Mouse (Mus musculus) spleen, postnatal 10 days (tissue): ENCODE results near the gene Rhobtb1.

Experiments used
- DNase-seq, 2 experiments: peaks; one replicate each; pipeline ENCODE4 v3.0.0; 2021 to 2022; ENCODE audit warnings: low spot score in 2 of 2

Rhobtb1 gene

DNA sequence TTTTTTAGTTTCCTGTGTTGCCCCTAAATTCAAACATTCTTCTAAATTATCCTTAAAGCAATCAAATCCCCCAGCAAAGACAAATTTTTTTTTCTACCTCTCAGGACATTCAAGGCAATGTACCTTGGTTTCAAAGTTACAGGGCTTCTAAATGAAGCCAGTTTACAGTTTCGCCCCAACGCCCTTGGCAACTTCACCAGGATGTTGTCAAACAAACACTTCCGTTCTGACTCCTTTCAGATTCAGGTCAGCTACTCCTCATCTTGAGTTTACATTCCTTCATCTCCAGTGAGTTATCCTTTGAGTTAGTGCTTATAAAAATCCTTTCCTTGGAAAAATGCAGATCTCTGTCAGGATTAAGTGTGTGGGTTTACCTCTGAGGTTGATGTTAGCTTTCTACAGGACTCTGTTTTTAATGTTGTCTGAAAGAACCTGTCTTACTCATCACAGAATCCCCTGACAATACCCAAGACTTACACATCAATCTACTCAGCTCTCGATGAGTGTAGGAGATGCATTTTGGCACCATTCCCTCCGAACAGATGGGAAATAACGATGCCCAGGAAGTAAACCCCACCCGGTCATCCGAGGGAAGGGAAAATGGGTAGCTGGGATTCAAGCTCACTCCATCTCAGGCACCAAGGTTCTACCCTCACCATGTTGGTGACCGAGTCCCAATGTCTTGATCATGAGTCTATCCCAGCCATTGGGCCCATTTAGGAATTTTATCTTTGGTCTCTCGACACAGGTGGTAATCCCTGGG is 94.9 kb downstream of the Rhobtb1 start:
- no peak for DNase-seq

DNA sequence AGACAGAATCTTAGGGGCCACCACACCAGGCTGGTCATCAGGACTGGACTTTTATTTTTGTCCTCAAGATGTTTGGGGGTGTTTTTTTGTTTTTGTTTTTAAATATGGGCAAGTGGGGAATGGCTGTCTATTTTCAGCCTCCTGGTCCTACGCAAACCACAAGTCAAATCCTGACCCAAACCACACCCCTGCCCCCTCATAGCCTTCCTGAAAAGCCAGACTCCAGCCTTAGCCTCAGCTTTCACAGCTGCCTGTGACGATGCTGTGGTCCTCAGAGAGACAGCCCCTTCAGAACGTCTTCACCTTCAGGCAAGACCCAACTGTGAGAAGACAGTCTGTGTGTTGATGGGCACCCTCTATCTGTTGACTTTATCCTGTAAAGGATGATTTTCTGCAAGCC is 95.5 kb downstream of the Rhobtb1 start:
- no peak for DNase-seq

DNA sequence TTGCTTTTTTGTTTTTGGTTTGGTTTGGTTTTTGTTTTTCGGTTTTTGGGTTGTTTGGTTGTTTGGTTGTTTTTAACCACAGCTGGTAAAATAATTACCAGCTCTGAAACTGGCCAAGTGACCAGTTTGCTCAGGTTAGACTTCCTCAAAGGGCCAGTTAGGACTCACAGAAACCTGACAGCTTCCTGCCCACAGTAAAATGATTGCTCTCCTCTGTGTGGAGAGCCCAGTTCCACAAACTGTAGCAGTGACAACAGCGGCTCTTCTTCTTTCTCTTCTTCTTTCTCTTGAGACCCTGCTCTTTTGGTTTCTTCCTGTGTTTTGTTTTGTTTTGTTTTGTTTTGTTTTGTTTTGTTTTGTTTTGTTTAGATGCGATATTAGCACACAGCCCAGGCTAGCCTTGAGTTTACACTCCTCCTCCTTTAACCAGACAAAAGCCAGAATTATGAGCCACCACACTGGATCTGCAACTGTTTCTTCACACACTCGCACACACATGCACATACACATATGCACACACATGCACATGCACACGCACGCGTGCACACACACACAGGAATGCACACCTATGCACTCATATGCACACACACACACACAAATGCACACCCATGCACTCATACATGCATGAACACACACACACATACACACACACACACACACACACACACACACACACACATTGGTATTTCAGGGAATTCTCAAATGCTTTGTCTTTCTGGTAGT is 96.2 kb downstream of the Rhobtb1 start:
- no peak for DNase-seq

DNA sequence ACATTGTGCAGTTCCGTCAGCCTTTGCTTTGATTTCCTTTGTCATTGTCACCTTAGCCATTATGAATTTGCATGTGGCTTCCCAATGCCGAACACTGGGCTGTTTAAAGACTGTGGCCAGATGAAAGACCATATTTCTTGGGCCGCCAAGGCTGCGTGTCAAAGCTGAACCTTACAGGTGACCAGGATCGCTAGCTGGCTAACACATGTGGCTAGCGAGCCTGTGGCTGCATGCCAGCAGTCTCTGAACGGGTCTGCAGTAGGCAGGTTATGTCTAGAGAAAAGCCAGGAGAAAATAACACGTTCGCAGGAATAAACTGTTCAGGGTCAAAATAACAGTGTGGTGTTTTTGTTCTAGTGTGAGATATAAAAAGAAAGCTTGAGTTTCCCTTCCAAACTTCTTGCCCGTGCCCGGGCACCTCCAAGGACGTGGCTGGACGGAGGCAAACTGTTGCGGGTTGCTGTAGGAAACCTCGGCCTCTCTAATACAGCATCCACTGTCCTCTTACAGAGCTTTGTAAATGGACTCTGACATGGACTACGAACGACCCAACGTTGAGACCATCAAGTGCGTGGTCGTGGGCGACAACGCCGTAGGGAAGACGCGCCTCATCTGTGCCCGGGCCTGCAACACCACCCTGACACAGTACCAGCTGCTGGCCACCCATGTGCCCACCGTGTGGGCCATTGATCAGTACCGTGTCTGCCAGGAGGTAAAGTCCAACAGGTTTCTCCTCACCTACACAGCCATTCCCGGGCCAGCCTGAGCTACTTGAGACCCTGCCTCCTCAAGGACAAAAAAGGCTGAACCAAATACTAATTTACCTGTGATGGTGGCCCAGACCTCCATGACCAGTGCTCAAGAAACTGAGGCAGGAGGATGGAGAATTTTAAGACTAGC is 97.3 kb downstream of the Rhobtb1 start:
- DNase-seq, result no peak

DNA sequence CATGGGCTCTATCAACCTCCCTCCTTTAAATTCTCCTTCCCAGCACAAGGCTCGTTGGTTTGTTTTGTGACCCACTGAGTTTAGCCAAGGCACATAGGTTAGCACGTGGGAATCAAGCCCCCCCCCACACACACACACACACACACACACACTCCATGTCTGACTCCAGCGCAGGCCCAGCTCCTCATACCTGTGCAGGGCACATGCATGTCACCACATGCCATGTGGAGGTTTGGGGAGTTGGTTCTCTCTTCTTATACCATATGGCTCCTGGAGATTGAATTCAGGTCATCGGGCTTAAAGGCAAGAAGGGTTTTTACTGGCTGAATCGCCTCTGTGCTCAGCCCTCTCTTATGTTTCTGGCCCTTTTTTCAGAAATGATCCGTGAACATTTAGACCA is 100.0 kb downstream of the Rhobtb1 start:
- no peak for DNase-seq

DNA sequence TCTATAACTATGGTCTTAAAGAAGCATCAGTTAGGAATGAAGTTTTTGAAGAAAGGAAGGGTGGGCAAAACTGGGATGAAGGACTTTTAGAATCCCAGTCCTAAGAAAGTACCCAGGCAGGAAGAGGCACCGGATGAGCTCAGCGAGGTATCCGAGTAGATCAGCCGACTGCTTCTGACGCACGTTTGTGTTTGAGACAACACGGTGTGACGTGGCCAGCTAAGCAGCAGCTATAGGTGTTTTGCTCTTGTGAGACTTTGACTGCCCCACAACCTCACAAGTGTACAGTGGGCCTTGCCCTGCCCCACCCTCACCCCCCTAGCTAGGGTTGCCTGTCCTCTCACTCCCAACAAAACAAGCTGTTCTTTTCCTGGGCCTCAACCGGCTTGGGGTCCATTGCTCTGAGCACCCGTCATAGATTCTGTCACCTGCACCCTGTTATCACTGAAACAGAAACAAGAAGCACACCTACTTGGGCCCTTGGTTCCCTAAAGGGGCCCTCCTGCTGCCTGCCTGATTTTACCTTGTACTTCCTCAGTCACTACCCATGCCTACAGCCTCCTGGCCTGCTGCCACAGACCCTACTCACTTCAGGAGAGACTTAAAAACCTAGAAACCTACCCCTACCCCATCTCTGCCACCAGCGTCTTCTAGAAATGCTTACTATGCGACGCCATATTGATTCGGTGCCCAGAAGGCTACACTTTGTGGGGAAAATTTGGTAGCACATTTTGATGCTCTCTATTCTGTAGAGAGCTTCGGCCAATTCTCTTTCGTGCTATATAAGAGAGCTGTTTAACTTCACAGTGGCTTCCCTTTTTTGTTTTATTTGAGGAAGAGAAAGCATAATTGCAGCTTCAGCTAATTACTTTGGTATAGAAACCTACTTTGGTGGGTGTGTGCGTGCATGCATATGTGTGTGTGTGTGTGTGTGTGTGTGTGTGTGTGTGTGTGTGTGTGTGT is 101.2 kb downstream of the Rhobtb1 start:
- peak in 1 of 2 experiments; percentile 42 for DNase-seq

DNA sequence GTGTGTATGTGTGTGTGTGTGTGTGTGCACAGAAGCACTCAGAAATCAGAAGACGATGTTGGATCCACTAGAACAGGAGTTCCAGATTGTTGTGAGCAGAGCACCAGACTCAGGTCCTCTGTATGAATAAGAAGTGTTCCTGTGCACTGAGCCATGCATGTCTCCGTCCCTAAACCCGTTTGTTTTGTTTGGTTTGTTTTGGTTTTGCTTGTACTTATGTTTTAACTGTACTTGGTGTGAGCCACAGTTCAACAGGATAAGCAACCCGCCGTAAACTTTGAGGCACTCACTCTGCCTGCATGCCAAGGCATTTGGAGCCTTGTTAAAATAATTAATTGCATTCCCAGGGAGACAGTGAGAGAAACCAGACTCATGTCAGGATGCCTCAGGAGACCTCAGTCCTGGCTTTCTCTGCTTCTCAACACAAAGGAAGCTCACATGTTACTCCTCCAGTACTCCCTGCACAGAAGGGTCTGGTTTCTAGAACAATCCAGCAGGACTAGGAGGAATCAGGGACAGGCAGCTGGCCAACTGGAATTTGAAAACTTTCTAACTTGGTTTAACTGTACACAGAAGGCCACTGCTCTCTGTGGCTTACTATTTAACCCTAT is 101.9 kb downstream of the Rhobtb1 start:
- peak in 1 of 2 experiments; percentile 16 for DNase-seq

DNA sequence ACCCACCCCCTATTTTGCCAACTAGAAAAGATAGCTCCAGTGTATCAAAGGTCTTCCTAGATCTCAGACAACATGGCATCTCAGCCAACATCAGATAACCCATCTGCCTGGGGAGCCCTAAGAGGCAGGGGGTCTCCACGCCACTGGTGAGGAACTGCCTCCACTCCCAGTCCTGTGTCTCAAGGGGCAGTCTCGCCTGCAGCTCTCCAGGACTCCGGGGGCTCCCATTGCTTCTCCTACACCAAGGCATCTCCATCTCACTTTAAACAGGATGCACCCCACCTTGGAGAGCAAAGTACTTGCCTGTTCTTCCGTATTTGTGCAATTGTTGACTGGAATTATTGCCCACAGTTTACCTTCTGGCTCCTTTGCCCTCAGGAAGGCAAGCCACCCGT is 102.4 kb downstream of the Rhobtb1 start:
- no peak for DNase-seq

DNA sequence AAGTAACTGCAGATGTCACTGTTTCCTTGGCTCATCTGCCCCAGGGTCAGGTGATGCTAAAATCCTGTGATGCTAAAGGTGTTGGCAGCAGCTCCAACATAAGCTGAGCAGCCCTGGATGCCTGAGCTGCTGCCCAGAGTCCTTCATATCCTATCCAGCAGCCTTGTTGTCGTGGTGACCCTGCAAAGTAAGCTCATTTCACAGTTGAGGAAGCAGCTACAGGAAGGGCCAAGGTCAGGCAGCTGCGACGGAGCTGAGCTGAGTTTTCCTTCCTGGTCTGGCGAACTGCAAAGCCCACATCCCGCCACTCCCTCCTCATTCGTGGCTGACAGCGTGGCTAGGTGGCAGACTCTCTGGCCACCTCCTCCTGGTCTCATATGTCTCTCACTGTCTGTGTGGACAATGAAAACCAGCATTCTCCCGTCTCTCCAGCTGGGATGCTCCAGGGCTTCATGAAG is 103.2 kb downstream of the Rhobtb1 start:
- DNase-seq, result peak in 1 of 2 experiments; percentile 49

DNA sequence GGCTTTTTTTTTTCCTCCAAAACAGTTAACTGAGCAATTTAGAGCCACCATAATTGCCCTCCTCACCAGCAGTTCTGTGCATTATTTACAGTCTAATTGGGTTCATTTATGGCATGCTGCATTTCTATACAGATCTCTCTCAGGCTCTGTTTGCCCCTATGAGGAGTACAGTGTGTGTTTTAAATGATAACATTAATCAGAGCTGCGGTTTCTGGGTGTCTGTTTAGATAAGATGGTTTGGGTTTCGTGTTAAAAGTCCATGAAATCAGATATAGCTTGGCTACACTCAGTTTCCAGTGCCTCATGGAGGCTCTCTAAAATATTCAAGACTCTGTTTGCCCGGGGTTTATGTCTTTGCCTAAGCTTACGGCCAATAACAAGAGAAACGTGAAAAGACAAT is 104.4 kb downstream of the Rhobtb1 start:
- no peak for DNase-seq

DNA sequence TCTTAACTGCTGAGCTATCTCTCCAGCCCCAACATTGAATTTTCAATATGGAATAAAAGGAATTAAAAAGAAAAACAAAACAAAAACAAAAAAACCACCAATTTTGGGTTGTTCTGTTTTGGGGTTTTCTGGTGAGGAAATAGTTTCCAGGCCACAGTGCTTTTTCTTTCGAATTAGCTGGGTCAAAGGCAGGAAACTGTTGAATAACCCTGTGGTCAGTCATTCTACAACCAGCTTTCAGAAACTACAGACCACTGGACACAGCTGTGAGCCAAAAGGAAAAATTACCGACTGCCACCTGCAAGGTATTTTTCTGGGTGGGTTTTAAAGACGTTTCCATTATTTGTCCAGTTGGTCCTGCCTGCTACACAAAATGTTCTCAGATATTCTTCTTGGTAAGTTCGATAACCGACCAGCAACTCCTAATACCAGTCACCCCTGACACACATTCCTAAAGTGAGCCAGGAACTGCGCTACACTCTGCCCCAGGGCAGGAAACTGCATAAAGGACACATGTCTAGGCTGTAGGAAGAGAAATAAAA is 106.4 kb downstream of the Rhobtb1 start:
- DNase-seq, result no peak

DNA sequence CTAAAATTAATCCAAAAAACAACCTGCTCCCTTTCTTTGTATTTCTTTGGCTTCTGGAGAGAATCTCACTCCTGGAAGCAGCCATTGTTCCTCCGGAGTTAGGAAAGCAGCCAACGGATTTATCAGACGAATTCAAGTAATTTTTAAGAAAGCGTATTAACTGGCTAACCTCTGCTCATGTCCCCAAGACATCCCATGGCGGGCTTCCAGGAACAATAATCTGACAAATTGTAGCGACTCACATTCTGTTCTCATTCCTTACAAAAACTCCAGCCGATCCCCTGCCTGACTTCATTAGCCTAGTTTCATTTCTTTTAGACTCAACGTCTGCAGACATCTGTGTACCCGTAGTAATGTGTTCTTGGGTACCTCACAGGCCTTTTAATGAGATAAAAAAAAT is 107.4 kb downstream of the Rhobtb1 start:
- no peak for DNase-seq

DNA sequence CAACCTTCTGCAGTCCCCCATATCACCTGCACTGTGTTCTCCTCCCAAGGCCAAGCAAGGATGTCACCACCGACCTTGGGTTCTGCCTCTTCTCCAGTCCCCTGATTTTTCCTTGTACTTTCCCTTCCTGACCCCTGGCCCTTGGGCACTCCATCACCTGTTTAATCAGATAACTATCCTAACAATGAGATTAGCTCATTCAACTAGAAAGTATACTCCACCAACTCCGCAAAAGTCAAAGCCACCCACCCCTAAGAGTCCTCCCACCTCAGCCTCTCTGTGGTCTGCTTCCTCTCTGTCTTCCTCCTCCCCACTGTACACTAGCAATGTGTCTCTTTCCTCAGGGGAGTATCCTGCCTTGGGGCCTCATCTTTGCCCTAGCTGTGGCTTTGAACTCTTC is 107.9 kb downstream of the Rhobtb1 start:
- DNase-seq, result no peak

DNA sequence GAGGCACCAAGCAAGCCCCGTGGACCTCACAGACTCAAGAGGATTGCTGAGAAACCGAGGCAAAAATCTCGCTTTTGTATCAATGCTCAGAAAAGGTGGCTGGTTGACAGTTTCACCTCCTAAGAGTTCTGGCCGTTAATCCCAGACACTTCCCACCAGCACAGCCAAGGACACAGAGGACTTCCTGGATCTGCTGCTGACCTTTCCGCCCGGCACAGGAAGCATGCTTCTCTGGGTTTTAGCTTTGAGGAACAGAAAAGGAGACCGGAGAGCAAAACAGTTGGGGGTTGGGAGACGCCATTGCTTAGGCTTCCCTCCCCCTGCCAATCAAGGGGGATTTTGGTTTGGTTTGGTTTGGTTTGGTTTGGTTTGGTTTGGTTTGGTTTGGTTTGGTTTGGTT is 108.7 kb downstream of the Rhobtb1 start:
- DNase-seq, result no peak

DNA sequence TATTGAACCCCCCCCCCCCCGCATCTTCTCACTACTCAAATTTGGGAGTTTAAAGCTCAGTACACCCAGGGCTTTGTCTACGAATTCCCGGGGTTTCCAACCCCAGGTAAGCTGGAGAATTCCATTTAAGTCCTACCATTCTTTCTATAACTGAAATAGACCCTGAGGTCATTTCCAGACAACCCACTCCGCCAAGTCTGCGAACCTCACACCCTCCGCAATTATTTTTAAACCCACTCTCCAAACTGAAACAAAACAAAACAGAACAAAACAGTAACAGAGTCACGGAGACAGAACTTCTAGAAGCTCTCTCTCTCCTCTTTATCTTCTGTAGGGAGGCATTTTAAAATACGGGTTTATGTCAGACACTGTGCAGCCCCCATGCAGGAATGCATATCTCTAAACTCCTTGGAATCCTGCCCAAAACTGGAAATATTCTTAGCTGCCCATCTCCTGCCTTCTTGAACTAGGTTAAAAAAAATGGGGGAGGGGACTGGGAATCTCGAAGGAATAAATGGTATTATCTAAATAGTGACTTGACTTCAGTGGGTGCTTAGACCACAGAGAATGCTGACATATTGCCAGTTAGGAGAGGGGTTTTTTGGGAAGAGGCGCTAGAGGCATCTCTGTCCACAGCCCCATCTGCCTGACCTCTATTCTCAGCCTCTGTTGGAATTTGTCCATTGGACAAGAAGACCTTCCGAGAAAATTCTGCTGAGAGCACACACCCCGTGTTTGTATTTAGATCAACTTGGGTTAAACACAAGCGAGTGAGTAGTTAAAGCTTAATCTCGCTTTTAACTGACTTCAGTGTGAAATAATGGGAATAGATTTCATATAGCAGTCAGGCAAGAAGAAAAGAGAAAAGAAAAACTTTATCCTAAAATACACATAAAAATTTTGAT is 111.9 kb downstream of the Rhobtb1 start:
- DNase-seq, result no peak

DNA sequence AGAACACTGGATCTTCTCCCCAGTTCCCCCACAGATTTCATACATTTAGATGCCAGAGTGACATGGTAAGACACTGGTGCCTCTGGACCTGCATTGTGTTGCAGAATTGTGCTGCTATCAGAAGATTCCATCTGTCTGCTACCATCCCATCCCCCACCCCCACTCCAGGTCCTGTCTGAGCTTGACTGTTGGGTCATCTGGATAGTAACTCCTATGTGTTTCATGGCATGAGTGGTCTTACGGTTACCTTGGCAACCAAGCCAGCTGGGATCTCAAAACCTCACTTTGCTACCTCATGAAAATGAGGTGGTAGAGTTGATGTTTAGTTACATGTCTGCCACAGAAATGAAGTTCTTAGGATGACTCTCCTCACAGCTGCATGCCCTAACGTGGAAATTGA is 112.7 kb downstream of the Rhobtb1 start:
- no peak for DNase-seq

DNA sequence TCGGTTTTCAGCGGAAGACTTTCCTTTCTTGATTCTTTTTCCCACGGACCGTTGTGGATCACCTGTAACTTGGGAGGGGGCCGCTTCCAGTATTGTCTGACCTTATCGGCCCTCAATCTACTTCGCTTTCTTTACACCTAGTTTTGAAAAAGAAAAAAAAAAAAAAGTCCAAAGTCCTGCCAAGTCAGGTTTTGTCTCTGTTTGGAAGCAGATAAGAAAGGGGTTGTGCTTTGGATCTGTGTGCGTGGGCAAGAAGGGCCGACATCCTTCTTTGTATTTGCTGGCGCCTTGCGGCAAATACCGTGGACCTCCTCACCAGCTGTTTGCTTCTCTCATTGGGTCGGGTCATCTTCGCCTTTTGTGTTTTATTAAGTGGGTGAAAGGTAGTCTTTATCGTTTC is 114.2 kb downstream of the Rhobtb1 start:
- no peak for DNase-seq

DNA sequence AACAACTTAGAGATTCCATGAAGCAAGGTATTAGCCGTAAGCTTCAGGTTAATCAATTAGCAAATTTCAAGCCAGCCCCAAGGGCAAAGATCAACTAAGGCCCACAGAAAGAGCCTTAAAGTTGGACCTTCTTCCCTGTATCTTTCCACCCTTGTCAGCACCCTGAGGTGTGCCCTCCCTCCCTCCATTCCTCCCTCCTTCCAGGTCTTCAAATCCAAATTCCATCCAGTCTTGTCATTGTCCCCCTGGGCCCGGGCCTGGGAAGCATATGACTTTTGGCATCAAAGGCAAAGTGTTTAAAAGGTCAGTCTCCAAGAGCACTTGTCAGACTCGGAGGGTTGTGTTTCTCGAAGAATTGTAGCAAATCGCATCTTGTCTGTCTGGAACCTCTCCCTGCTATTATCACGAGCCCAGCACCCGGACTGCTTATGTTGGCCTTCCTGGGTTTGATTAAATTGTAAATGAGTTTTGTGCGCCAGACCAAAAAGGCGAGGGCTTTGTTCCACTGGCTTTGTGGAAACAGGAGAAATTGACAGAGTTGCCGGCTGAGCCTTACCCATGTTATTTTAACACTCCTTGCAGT is 116.9 kb downstream of the Rhobtb1 start:
- no peak for DNase-seq

DNA sequence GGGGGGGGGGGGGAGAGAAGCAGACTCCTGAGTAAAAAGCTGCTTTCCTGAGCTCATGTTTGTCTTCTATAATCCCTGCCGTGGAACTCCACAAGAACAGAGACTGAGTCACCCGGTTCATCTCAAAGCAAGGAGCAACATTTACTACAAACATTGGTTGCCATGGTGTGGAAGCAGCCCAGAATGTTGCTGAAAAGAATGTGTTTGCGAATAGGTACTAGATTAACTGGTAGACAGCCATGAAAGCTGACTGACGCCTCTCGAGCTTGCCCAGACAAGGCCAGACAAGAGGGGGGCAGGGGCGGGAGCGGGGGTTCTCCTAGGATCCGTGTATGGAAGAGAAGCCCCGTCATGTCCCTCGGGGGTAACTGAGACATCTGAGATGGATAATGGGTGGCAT is 120.2 kb downstream of the Rhobtb1 start:
- DNase-seq, result no peak
